Mouse (Mus musculus) adipocyte (in vitro differentiated cells): ENCODE data around the gene Slc16a8.
"Not testable (repeated sequence)": the region's sequence is repeated elsewhere in the genome, so short reads cannot be mapped to it uniquely, and the experiment has no call there.

Experiments used
- DNase-seq: peaks from one replicate; pipeline ENCODE4 v3.0.0-alpha.2; 2016; ENCODE audit warnings: low spot score

The Slc16a8 gene

GRCm38 (mm10) chr15:79262786-79263309, 8.3 kb upstream of the Slc16a8 start:
- DNase-seq, result no peak

DNA sequence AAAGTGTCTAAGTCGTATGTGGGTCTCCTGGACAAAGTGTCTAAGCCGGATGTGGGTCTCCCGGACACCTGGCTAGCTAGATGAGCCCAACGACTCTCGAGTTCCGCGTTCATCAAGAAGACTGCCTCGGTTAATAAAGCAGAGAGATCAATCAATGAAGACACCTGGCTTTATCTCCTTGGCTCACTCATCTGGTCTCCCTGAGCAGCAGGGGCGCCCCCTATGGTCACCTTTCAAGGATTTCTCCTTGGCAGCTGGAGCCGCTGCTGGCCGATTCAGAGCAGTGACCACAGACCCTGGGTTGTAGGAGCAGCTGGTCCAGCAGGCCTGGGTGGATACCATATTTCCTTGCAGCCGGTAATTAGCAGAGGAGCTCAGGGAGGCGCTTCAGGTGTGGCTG, 7.8 kb upstream of the Slc16a8 start:
- no peak for DNase-seq

- DNase-seq, result no peak
Measured at GRCm38 (mm10) chr15:79261757-79262156, 7.2 kb upstream of the Slc16a8 start.

GRCm38 (mm10) chr15:79261095-79261725, 6.6 kb upstream of the Slc16a8 start:
- no peak for DNase-seq

GRCm38 (mm10) chr15:79258521-79258920, 4.0 kb upstream of the Slc16a8 start:
- no peak for DNase-seq

GRCm38 (mm10) chr15:79252580-79252979, 2.0 kb downstream of the Slc16a8 start:
- DNase-seq, result no peak

- no peak for DNase-seq
Measured at GRCm38 (mm10) chr15:79251781-79252491, 2.6 kb downstream of the Slc16a8 start.

DNA sequence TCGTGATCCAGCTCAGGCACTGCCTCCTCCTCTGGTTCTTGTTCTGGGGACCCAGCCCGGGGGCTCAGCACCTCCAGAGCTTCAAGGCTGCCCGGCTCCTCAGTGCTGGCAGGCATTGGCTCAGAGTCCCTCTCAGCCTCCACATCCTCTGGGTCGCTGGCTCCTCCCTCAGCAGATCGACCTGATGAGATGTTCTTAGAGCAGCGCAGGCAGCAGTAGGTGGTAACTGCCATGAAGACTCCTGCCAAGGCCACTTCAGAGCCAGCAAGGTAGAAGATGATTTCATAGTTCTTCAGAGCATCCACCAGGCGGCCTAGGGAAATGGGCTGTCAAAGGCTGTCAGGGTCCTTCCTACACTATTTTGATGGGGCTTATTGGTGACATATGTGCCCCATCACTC, 3.4 kb downstream of the Slc16a8 start:
- no peak for DNase-seq

DNA sequence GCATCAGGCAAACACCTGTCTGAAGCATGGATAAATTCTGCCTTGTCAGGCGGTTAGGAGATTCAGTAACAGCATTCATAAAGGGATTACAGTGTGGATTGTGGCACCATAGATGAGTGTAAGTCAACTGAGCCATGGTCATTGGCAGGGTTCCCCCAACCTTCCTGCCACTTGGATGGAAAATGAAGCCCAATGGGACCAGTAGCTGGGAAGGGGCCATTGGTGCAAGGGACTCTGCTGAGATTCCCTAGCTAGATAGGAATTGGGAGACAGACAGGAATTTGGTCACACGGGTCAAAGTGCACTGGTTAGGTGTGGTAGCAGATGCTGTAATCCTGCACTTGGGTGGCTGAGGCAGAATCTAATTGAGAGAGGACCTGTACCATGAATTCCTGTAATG, 4.3 kb downstream of the Slc16a8 start:
- peak; percentile 64 for DNase-seq

GRCm38 (mm10) chr15:79245321-79245720, 9.2 kb downstream of the Slc16a8 start:
- DNase-seq, result no peak

- peak; percentile 93 for DNase-seq
Measured at GRCm38 (mm10) chr15:79244071-79244893, 10.3 kb downstream of the Slc16a8 start.

DNA sequence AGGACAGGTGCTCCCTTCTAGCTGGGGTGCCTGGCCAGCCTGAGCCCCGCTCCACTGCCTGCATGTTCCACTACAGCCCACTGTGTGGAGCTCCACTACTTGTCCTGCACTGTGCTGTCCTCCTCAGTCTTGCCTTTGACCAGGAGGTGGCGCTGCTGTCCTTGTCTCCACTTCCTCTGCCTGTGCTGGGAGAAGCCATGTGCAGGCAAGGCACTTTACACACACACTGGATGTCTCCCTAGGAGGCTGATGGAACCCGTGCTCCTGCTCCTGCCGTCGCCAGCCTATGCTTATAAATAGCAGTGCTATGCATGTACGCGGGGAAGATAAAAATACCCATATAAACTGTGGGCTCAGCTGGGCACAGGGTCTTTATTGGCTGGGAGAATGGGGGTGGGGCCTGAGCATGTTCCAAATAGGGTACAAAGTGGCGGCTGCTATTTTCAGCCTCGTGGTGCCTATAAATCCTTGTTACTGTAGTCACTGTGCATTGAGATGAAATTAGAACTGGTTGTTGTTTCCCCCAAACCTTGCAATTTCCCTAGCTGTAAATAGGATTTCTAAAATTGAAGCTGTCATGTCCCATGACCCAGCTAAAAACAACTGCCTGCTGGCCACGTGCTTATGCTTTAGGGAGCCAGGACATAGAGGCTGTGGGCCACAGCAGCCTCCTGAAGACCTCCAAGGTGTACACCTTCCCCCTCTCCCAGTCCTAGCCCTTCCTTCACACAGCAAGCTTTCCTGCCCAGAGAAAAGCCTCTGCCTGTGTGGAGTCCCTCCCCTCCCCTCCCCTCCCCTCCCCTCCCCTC, 11.1 kb downstream of the Slc16a8 start:
- DNase-seq, result peak; percentile 99

DNA sequence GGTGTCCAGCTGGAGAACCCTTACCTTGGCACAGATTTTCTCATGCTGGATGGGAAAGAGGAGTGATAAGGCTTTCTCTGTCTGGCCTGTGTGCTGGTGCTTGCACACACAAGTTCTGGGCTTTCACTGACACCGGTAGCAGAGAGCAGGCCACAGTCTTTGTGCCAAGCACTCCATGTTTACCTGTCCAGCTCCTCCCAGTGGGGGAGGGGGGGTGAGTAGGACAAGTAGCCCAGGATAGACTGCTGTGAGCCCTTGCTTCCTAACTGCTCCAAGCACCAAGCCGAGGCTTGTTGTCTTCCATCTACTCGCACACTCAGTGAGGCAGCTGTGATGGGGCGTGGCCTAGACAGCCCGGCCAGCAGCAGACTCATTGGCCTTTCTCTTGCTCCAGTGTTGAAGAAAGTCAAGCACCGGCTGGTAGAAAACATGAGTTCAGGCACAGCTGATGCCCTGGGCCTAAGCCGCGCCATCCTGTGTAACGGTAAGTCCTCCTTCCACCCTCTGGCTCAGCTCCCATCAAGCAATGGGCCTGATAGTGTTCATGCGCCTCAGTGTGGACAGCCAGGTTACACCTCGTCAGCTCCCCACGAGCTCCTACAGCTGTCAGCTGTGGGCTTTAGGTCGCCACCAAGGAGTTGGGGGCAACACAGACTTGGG, 11.9 kb downstream of the Slc16a8 start:
- no peak for DNase-seq

DNA sequence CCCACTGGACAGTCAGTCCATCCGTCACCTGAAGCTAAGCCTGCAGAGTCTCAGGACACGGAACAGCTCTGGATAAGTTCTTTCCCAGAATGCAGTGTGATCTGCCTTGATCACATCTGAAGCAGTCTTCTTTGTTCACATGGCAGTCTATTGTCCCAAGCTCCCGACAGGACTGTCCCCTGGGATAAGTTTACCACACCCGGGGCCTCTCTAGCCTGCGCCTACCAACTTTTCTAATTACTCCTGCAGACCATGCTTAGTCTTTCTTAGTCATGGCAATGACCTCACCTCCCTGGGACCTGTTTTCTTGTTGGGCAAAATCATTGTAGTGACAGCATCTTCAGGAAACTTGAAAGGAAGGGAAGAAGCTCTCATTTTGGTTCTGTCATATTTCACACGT, 16.5 kb downstream of the Slc16a8 start:
- no peak for DNase-seq

DNA sequence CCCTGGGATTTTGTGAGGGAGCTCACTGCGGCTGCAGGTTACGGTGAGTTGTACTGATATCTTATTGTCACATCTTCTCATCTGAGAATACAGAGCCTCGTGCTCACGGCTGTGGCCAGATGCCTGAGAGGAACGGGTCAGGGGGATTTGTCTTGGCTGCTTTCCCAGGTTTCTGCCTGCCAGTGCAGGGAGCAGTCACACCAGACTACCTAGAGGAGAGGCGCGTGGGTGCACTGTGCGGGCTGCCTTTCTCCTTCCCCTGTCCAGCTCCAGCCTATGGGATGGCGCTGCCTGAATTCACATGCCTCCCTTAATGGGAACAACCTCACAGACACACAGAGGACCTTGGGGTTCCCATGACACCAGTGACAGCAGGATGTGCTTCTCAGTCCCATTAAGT, 19.3 kb downstream of the Slc16a8 start:
- DNase-seq, result no peak

- peak; percentile 91 for DNase-seq
Measured at GRCm38 (mm10) chr15:79229058-79229821, 25.3 kb downstream of the Slc16a8 start, which contains the start of the genes Pick1 and Gm49486. Gene Pick1, plus strand, starts transcription at chr15:79229173. Gene Gm49486, plus strand, starts transcription at chr15:79229391.

- DNase-seq, result not testable (repeated sequence)
Measured at GRCm38 (mm10) chr15:79225780-79226179, 28.8 kb downstream of the Slc16a8 start.

DNA sequence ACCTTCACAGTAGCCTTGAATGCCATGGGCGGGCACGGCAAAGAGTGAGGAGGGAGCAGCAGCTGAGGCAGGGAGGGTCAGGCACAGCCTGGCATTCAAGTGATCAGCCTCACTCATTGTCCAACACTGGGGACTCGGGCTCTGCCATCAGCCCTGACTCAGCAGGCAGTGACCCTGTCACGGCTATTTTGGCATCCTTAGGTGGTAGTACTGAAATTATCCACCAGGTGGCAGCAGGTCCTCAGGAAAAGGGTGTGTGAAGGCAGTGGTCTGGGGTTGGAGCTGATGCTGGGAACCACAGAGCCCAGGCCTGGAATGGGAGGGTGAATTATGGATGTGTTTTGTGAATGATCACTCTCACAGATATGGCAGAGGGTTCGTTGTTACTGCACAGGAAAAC, 29.9 kb downstream of the Slc16a8 start:
- peak; percentile 88 for DNase-seq

GRCm38 (mm10) chr15:79223641-79224040, 30.9 kb downstream of the Slc16a8 start:
- no peak for DNase-seq

- DNase-seq, result no peak
Measured at GRCm38 (mm10) chr15:79219572-79219971, 35.0 kb downstream of the Slc16a8 start.
